Mouse (Mus musculus): Measurements from ENCODE around the gene Ptprn2. TPM values are rescaled to one million over a fixed set of nuclear protein-coding genes. Genes with fewer than 3 reads are reported as not detected.

Ptprn2 gene
- polyA plus RNA-seq, 1 experiment from 2014 or later, result 14.9 TPM

GRCm38 (mm10) chr12:117257205-117257920 is 771.8 kb downstream of the Ptprn2 start:
- ATAC-seq, result peak; percentile 86
- WGBS, result 2% methylated on average over 20 of the region's 20 CpGs
- Histone ChIP-seq H3K4me2 (replicated peaks) (no peak overlapping the region), H3K9me3 (no peaks in the 10 kb centered on the region), H3K4me3 (replicated peaks) (no peak overlapping the region), H3K9ac (replicated peaks) (peak overlapping the region; percentile 57), H3K27me3 (no peaks in the 10 kb centered on the region), H3K27ac (peak overlapping the region; percentile 97), H3K36me3 (peaks cover 56% of the 10 kb centered on the region), H3K4me1 (replicated peaks) (peaks cover 91% of the 10 kb centered on the region)

- peaks cover 89% of the 10 kb centered on the region for H3K4me1 ChIP-seq (replicated peaks)
- peak overlapping the region; percentile 57 for H3K9ac ChIP-seq (replicated peaks)
- peak; percentile 16; the same call in 1 of the 2 replicates for ATAC-seq
- H3K27ac ChIP-seq, result peak overlapping the region; percentile 97
- peaks cover 62% of the 10 kb centered on the region for H3K36me3 ChIP-seq
- 5% methylated on average over 12 of the region's 12 CpGs for WGBS
- H3K27me3 ChIP-seq, result no peaks in the 10 kb centered on the region
- H3K4me2 ChIP-seq (replicated peaks), result no peak overlapping the region
- H3K4me3 ChIP-seq (replicated peaks), result no peak overlapping the region
- no peaks in the 10 kb centered on the region for H3K9me3 ChIP-seq
Measured at GRCm38 (mm10) chr12:117257921-117258497, 772.5 kb downstream of the Ptprn2 start.

GRCm38 (mm10) chr12:117260391-117261164 is 775.1 kb downstream of the Ptprn2 start:
- ATAC-seq, result no peak
- no peak overlapping the region for H3K4me2 ChIP-seq (replicated peaks)
- H3K9me3 ChIP-seq, result no peaks in the 10 kb centered on the region
- no peak overlapping the region for H3K9ac ChIP-seq (replicated peaks)
- H3K4me3 ChIP-seq (replicated peaks), result no peak overlapping the region
- H3K27me3 ChIP-seq, result no peaks in the 10 kb centered on the region
- H3K27ac ChIP-seq, result peak overlapping the region; percentile 69
- H3K36me3 ChIP-seq, result peaks cover 38% of the 10 kb centered on the region
- peaks cover 84% of the 10 kb centered on the region for H3K4me1 ChIP-seq (replicated peaks)
- WGBS, result 46% methylated on average over 6 of the region's 6 CpGs

GRCm38 (mm10) chr12:117261165-117261440 is 775.6 kb downstream of the Ptprn2 start:
- H3K36me3 ChIP-seq, result peaks cover 33% of the 10 kb centered on the region
- no peak overlapping the region for H3K9ac ChIP-seq (replicated peaks)
- no peak for ATAC-seq
- no peak overlapping the region for H3K4me3 ChIP-seq (replicated peaks)
- H3K27ac ChIP-seq, result peak overlapping the region; percentile 69; the same call in 1 of the 2 replicates
- no peak overlapping the region for H3K4me2 ChIP-seq (replicated peaks)
- WGBS, result 62% methylated on average over 3 of the region's 3 CpGs
- H3K9me3 ChIP-seq, result no peaks in the 10 kb centered on the region
- no peaks in the 10 kb centered on the region for H3K27me3 ChIP-seq
- H3K4me1 ChIP-seq (replicated peaks), result peaks cover 83% of the 10 kb centered on the region

GRCm38 (mm10) chr12:117262003-117262402 is 776.5 kb downstream of the Ptprn2 start:
- H3K9me3 ChIP-seq, result no peaks in the 10 kb centered on the region
- no peak overlapping the region for H3K4me3 ChIP-seq (replicated peaks)
- H3K9ac ChIP-seq (replicated peaks), result no peak overlapping the region
- H3K27me3 ChIP-seq, result no peaks in the 10 kb centered on the region
- H3K36me3 ChIP-seq, result peaks cover 35% of the 10 kb centered on the region
- no peak overlapping the region for H3K4me2 ChIP-seq (replicated peaks)
- WGBS, result 69% methylated on average over 2 of the region's 2 CpGs
- H3K27ac ChIP-seq, result peak overlapping the region; percentile 69
- peaks cover 77% of the 10 kb centered on the region for H3K4me1 ChIP-seq (replicated peaks)
- ATAC-seq, result no peak

- H3K36me3 ChIP-seq, result peaks cover 35% of the 10 kb centered on the region
- H3K4me2 ChIP-seq (replicated peaks), result no peak overlapping the region
- H3K4me3 ChIP-seq (replicated peaks), result no peak overlapping the region
- H3K9ac ChIP-seq (replicated peaks), result no peak overlapping the region
- ATAC-seq, result no peak
- no peaks in the 10 kb centered on the region for H3K9me3 ChIP-seq
- H3K27ac ChIP-seq, result peak overlapping the region; percentile 69
- H3K27me3 ChIP-seq, result no peaks in the 10 kb centered on the region
- WGBS, result 80% methylated on average over 2 of the region's 2 CpGs
- peaks cover 72% of the 10 kb centered on the region for H3K4me1 ChIP-seq (replicated peaks)
Measured at GRCm38 (mm10) chr12:117263081-117263480, 777.6 kb downstream of the Ptprn2 start.

GRCm38 (mm10) chr12:117265211-117265610 is 779.7 kb downstream of the Ptprn2 start:
- Histone ChIP-seq H3K4me3 (replicated peaks) (no peak overlapping the region), H3K27me3 (no peaks in the 10 kb centered on the region), H3K27ac (peak overlapping the region; percentile 41), H3K4me2 (replicated peaks) (no peak overlapping the region), H3K9ac (replicated peaks) (no peak overlapping the region), H3K4me1 (replicated peaks) (peaks cover 71% of the 10 kb centered on the region), H3K9me3 (no peaks in the 10 kb centered on the region), H3K36me3 (peaks cover 40% of the 10 kb centered on the region)
- ATAC-seq, result no peak
- WGBS, result 50% methylated on average over 1 of the region's 1 CpGs

GRCm38 (mm10) chr12:117268543-117269172 is 783.1 kb downstream of the Ptprn2 start:
- Histone ChIP-seq H3K9ac (replicated peaks) (no peak overlapping the region), H3K27ac (peak overlapping the region; percentile 84), H3K9me3 (no peaks in the 10 kb centered on the region), H3K4me2 (replicated peaks) (no peak overlapping the region), H3K27me3 (no peaks in the 10 kb centered on the region), H3K4me1 (replicated peaks) (peaks cover 69% of the 10 kb centered on the region), H3K36me3 (peaks cover 46% of the 10 kb centered on the region), H3K4me3 (replicated peaks) (no peak overlapping the region)
- ATAC-seq, result no peak
- 78% methylated on average over 7 of the region's 7 CpGs for WGBS

- Histone ChIP-seq H3K27me3 (no peaks in the 10 kb centered on the region), H3K4me1 (replicated peaks) (peaks cover 72% of the 10 kb centered on the region), H3K4me3 (replicated peaks) (no peak overlapping the region), H3K27ac (peak overlapping the region; percentile 84), H3K36me3 (peaks cover 52% of the 10 kb centered on the region), H3K4me2 (replicated peaks) (no peak overlapping the region), H3K9ac (replicated peaks) (no peak overlapping the region), H3K9me3 (no peaks in the 10 kb centered on the region)
- WGBS, result 35% methylated on average over 4 of the region's 4 CpGs
- ATAC-seq, result peak; percentile 47
Measured at GRCm38 (mm10) chr12:117269310-117269709, 783.8 kb downstream of the Ptprn2 start.

GRCm38 (mm10) chr12:117270199-117270598 is 784.7 kb downstream of the Ptprn2 start:
- H3K36me3 ChIP-seq, result peaks cover 61% of the 10 kb centered on the region
- H3K4me2 ChIP-seq (replicated peaks), result no peak overlapping the region
- H3K9me3 ChIP-seq, result no peaks in the 10 kb centered on the region
- H3K4me1 ChIP-seq (replicated peaks), result peaks cover 74% of the 10 kb centered on the region
- H3K9ac ChIP-seq (replicated peaks), result no peak overlapping the region
- H3K4me3 ChIP-seq (replicated peaks), result no peak overlapping the region
- peak overlapping the region; percentile 84 for H3K27ac ChIP-seq
- no peaks in the 10 kb centered on the region for H3K27me3 ChIP-seq
- 85% methylated on average over 4 of the region's 4 CpGs for WGBS
- ATAC-seq, result no peak

- ATAC-seq, result peak; percentile 74
- 10% methylated on average over 4 of the region's 4 CpGs for WGBS
- Histone ChIP-seq H3K4me1 (replicated peaks) (peaks cover 59% of the 10 kb centered on the region), H3K9ac (replicated peaks) (peak overlapping the region; percentile 51), H3K4me2 (replicated peaks) (no peak overlapping the region; the same call in 1 of the 2 replicates), H3K9me3 (no peaks in the 10 kb centered on the region), H3K27ac (peak overlapping the region; percentile 91), H3K4me3 (replicated peaks) (no peak overlapping the region), H3K27me3 (no peaks in the 10 kb centered on the region), H3K36me3 (peaks cover 85% of the 10 kb centered on the region)
Measured at GRCm38 (mm10) chr12:117273166-117273565, 787.6 kb downstream of the Ptprn2 start.

- WGBS, result 67% methylated on average over 5 of the region's 5 CpGs
- Histone ChIP-seq H3K9ac (replicated peaks) (no peak overlapping the region), H3K4me2 (replicated peaks) (no peak overlapping the region), H3K9me3 (no peaks in the 10 kb centered on the region), H3K36me3 (peaks cover 94% of the 10 kb centered on the region), H3K4me1 (replicated peaks) (peaks cover 45% of the 10 kb centered on the region), H3K27ac (peak overlapping the region; percentile 91), H3K27me3 (no peaks in the 10 kb centered on the region), H3K4me3 (replicated peaks) (no peak overlapping the region)
- no peak for ATAC-seq
Measured at GRCm38 (mm10) chr12:117274576-117274975, 789.1 kb downstream of the Ptprn2 start.

Measured in midbrain, embryonic 13.5 days (tissue).